Mouse (Mus musculus) cerebellum, adult 2 months (tissue): ENCODE measurements around the gene Ccdc162.

Source experiments
- CTCF ChIP-seq: fragments of 200-500 bp; IDR thresholded peaks from 2 replicates; pipeline ENCODE4 v1.5.1; 2011; ENCODE audit warnings: low read depth, mild to moderate bottlenecking, control low read depth, low read length, moderate library complexity, borderline replicate concordance; ENCODE audit not compliant: insufficient read depth
- POLR2A ChIP-seq: fragments of 200-500 bp; IDR thresholded peaks from 2 replicates; pipeline ENCODE4 v1.6.1; 2011; ENCODE audit warnings: low read length, control low read depth, borderline replicate concordance; ENCODE audit not compliant: insufficient read depth

GRCm38 (mm10) chr10:41555081-41555480 lies 161.4 kb downstream of the Ccdc162 start:
- TF ChIP-seq CTCF (no peak), POLR2A (no peak)
